Mouse (Mus musculus) liver, embryonic 15.5 days (tissue): ENCODE data around the gene C77080. TPM values are rescaled to one million over a fixed set of nuclear protein-coding genes. Genes with fewer than 3 reads are reported as not detected.
A peak's percentile ranks its signal among the peaks of the same experiment; 100 is the strongest.

Experiments used
- ATAC-seq: fragments of 200-750 bp; cut with Nextera tagmentation; 2 replicates; pipeline ENCODE4 v1.8.0; 2017; ENCODE audit warnings: moderate number of reproducible peaks, mild to moderate bottlenecking, moderate library complexity; ENCODE audit not compliant: insufficient read depth
- H3K27ac ChIP-seq: fragments of 300-500 bp; sonication (generic); replicated peaks from 2 replicates; pipeline ENCODE4 v1.5.1; 2015; ENCODE audit warnings: mild to moderate bottlenecking, inconsistent platforms
- H3K27me3 ChIP-seq: fragments of 300-500 bp; sonication (generic); 2 replicates; pipeline ENCODE4 v1.6.1; 2015; ENCODE audit warnings: mild to moderate bottlenecking, inconsistent platforms
- H3K36me3 ChIP-seq: fragments of 300-500 bp; sonication (generic); replicated peaks from 2 replicates; pipeline ENCODE4 v1.6.1; 2015; ENCODE audit warnings: moderate library complexity, mild to moderate bottlenecking, inconsistent platforms
- H3K4me1 ChIP-seq: fragments of 300-500 bp; sonication (generic); replicated peaks from 2 replicates; pipeline ENCODE4 v1.6.1; 2015; ENCODE audit warnings: inconsistent platforms
- H3K4me2 ChIP-seq: fragments of 300-500 bp; sonication (generic); 2 replicates; pipeline ENCODE4 v1.6.1; 2015; ENCODE audit warnings: moderate library complexity, mild to moderate bottlenecking, inconsistent platforms
- H3K4me3 ChIP-seq: fragments of 300-500 bp; sonication (generic); replicated peaks from 2 replicates; pipeline ENCODE4 v1.5.1; 2015; ENCODE audit warnings: mild to moderate bottlenecking, inconsistent platforms
- H3K9ac ChIP-seq: fragments of 300-500 bp; sonication (generic); 2 replicates; pipeline ENCODE4 v1.6.1; 2015; ENCODE audit warnings: moderate library complexity, mild to moderate bottlenecking, inconsistent platforms
- H3K9me3 ChIP-seq: fragments of 300-500 bp; sonication (generic); replicated peaks from 2 replicates; pipeline ENCODE4 v1.6.1; 2016; ENCODE audit warnings: inconsistent platforms
- WGBS: fragments of 180-500 bp; shearing (Covaris S2); methylation state at CpG from one replicate; pipeline ENCODE4 v1.1.7; 2015; ENCODE audit warnings: mixed read lengths; ENCODE audit not compliant: insufficient replicate concordance; 5-methylcytosine and 5-hydroxymethylcytosine counted together
- polyA plus RNA-seq: library from polyadenylated mRNA; unstranded; fragments of >200 nt; fragmentation: Nextera tagmentation; extraction: Ambion mirVana; gene quantifications from 2 replicates; pipeline ENCODE4 v1.2.1, GENCODE M21; 2015

C77080 gene
- polyA plus RNA-seq, 1 experiment from 2014 or later, result 1.1 TPM

- 79% methylated on average over 5 of the region's 5 CpGs for WGBS
- Histone ChIP-seq H3K4me1 (peaks cover 31% of the 10 kb centered on the region), H3K36me3 (no peaks in the 10 kb centered on the region), H3K9me3 (no peaks in the 10 kb centered on the region), H3K27ac (no peak overlapping the region), H3K27me3 (no peaks in the 10 kb centered on the region), H3K9ac (no peak overlapping the region), H3K4me2 (no peak overlapping the region), H3K4me3 (no peak overlapping the region)
- ATAC-seq, result no peak
These were observed 5.6 kb upstream of the C77080 start for GRCm38 (mm10) chr4:129266821-129267220.

- no peaks in the 10 kb centered on the region for H3K27me3 ChIP-seq
- H3K4me1 ChIP-seq, result peaks cover 31% of the 10 kb centered on the region
- H3K36me3 ChIP-seq, result no peaks in the 10 kb centered on the region
- H3K4me3 ChIP-seq, result no peak overlapping the region
- 73% methylated on average over 4 of the region's 4 CpGs for WGBS
- no peaks in the 10 kb centered on the region for H3K9me3 ChIP-seq
- no peak for ATAC-seq
- H3K4me2 ChIP-seq, result no peak overlapping the region
- no peak overlapping the region for H3K9ac ChIP-seq
- H3K27ac ChIP-seq, result no peak overlapping the region
These were observed 5.0 kb upstream of the C77080 start for GRCm38 (mm10) chr4:129266191-129266590.

- H3K27ac ChIP-seq, result peak overlapping the region; percentile 39; the same call in 1 of the 2 replicates
- H3K36me3 ChIP-seq, result no peaks in the 10 kb centered on the region
- ATAC-seq, result peak; percentile 91
- H3K4me3 ChIP-seq, result peak overlapping the region; percentile 15; the same call in 1 of the 2 replicates
- peak overlapping the region; percentile 63 for H3K4me2 ChIP-seq
- H3K9ac ChIP-seq, result peak overlapping the region; percentile 10; the same call in 1 of the 2 replicates
- H3K27me3 ChIP-seq, result 0 out of 2 replicates have a peak, but pooled peaks cover 6% of the 10 kb centered on the region
- peaks cover 31% of the 10 kb centered on the region for H3K4me1 ChIP-seq
- no peaks in the 10 kb centered on the region for H3K9me3 ChIP-seq
- WGBS, result 17% methylated on average over 19 of the region's 19 CpGs
These were observed 2.2 kb upstream of the C77080 start for GRCm38 (mm10) chr4:129263225-129264021.

GRCm38 (mm10) chr4:129260678-129261077 lies 526 bp downstream of the C77080 start:
- WGBS, result 22% methylated on average over 6 of the region's 6 CpGs
- H3K4me3 ChIP-seq, result no peak overlapping the region
- no peak overlapping the region for H3K4me2 ChIP-seq
- H3K9me3 ChIP-seq, result no peaks in the 10 kb centered on the region
- H3K9ac ChIP-seq, result no peak overlapping the region
- no peak for ATAC-seq
- 0 out of 2 replicates have a peak, but pooled peaks cover 6% of the 10 kb centered on the region for H3K27me3 ChIP-seq
- H3K4me1 ChIP-seq, result peaks cover 37% of the 10 kb centered on the region
- H3K27ac ChIP-seq, result no peak overlapping the region
- no peaks in the 10 kb centered on the region for H3K36me3 ChIP-seq

- Histone ChIP-seq H3K9ac (no peak overlapping the region), H3K4me3 (no peak overlapping the region), H3K4me1 (peaks cover 35% of the 10 kb centered on the region), H3K27me3 (0 out of 2 replicates have a peak, but pooled peaks cover 6% of the 10 kb centered on the region), H3K36me3 (no peaks in the 10 kb centered on the region), H3K27ac (no peak overlapping the region), H3K9me3 (no peaks in the 10 kb centered on the region), H3K4me2 (no peak overlapping the region)
- ATAC-seq, result no peak
- WGBS, result 80% methylated on average over 4 of the region's 4 CpGs
These were observed 2.1 kb downstream of the C77080 start for GRCm38 (mm10) chr4:129259101-129259500.

GRCm38 (mm10) chr4:129256450-129257380 lies 4.5 kb downstream of the C77080 start:
- 14% methylated on average over 8 of the region's 8 CpGs for WGBS
- H3K4me3 ChIP-seq, result no peak overlapping the region
- H3K9ac ChIP-seq, result no peak overlapping the region
- peaks cover 13% of the 10 kb centered on the region for H3K27me3 ChIP-seq
- peak; percentile 76 for ATAC-seq
- H3K9me3 ChIP-seq, result no peaks in the 10 kb centered on the region
- no peak overlapping the region for H3K27ac ChIP-seq
- H3K4me1 ChIP-seq, result peaks cover 25% of the 10 kb centered on the region
- H3K4me2 ChIP-seq, result peak overlapping the region; percentile 6
- no peaks in the 10 kb centered on the region for H3K36me3 ChIP-seq

GRCm38 (mm10) chr4:129254571-129254970 lies 6.6 kb downstream of the C77080 start:
- no peak for ATAC-seq
- Histone ChIP-seq H3K9ac (no peak overlapping the region), H3K27me3 (peaks cover 35% of the 10 kb centered on the region), H3K4me2 (no peak overlapping the region), H3K4me3 (no peak overlapping the region), H3K9me3 (no peaks in the 10 kb centered on the region), H3K27ac (no peak overlapping the region), H3K36me3 (no peaks in the 10 kb centered on the region), H3K4me1 (peaks cover 38% of the 10 kb centered on the region)
- 77% methylated on average over 3 of the region's 3 CpGs for WGBS

- Histone ChIP-seq H3K4me1 (peaks cover 54% of the 10 kb centered on the region), H3K4me2 (no peak overlapping the region), H3K27me3 (peaks cover 50% of the 10 kb centered on the region), H3K27ac (no peak overlapping the region), H3K36me3 (no peaks in the 10 kb centered on the region), H3K4me3 (no peak overlapping the region), H3K9me3 (no peaks in the 10 kb centered on the region), H3K9ac (no peak overlapping the region)
- 84% methylated on average over 2 of the region's 2 CpGs for WGBS
- no peak for ATAC-seq
These were observed 8.7 kb downstream of the C77080 start for GRCm38 (mm10) chr4:129252492-129252891.

GRCm38 (mm10) chr4:129251482-129252125 lies 9.6 kb downstream of the C77080 start:
- Histone ChIP-seq H3K9me3 (no peaks in the 10 kb centered on the region), H3K4me1 (peaks cover 52% of the 10 kb centered on the region), H3K36me3 (no peaks in the 10 kb centered on the region), H3K27ac (peak overlapping the region; percentile 69), H3K4me2 (peak overlapping the region; percentile 40), H3K27me3 (peaks cover 59% of the 10 kb centered on the region), H3K9ac (no peak overlapping the region), H3K4me3 (no peak overlapping the region; the same call in 1 of the 2 replicates)
- ATAC-seq, result no peak
- WGBS, result 12% methylated on average over 15 of the region's 15 CpGs

- Histone ChIP-seq H3K27ac (peak overlapping the region; percentile 69), H3K27me3 (peaks cover 65% of the 10 kb centered on the region), H3K4me3 (no peak overlapping the region), H3K4me1 (peaks cover 52% of the 10 kb centered on the region), H3K36me3 (no peaks in the 10 kb centered on the region), H3K9ac (no peak overlapping the region), H3K4me2 (peak overlapping the region; percentile 40), H3K9me3 (no peaks in the 10 kb centered on the region)
- WGBS, result 42% methylated on average over 15 of the region's 15 CpGs
- ATAC-seq, result peak; percentile 48
These were observed 10.3 kb downstream of the C77080 start for GRCm38 (mm10) chr4:129250759-129251481.
